Mouse (Mus musculus): ENCODE results near the gene Astn2.

Gene Astn2

GRCm38 (mm10) chr4:66170787-66171186 lies 233.6 kb downstream of the Astn2 start:
- DNase-seq (ENCODE audit: low read depth, low spot score): no peak

DNA sequence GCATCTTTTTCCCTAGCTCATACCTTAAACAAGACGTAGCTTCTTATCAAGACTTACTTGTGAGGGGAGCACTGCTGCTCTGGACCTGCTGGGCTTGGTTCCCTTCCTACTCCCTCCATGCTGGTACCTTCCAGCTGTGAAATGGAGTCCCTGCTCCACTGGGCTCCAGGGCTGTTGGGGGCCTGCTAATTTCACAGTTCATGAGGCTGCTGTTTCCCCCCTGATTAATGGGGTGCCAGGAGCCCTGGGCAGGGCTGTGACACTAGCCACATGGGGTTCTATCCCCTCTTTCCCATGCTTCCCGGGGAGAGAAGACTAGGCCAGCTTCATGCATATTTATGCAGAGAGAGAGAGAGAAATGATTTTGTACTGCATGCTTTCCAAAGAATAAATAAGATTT lies 234.9 kb downstream of the Astn2 start:
- no peak for DNase-seq (ENCODE audit: low read depth, low spot score)

DNA sequence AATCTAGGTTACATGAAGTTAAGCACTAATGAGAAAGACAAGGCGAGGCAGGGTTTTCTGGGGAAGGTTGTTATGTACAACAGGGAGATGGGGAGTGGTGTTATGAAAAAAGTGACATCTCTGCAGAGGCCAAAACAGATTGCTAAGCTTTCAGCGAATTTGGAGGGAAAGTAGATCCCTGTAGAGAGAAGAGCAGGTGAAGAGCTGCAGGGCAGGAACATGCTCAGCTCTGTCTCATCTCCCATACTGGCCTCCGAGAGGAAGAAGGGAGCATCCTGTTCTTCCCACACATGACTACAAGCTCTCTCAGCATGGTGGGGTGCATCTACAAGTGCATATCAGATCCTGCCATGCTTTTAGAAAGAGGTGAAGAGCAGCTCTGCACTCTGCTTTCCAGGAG lies 245.7 kb downstream of the Astn2 start:
- no peak for DNase-seq (ENCODE audit: low read depth, low spot score)

DNA sequence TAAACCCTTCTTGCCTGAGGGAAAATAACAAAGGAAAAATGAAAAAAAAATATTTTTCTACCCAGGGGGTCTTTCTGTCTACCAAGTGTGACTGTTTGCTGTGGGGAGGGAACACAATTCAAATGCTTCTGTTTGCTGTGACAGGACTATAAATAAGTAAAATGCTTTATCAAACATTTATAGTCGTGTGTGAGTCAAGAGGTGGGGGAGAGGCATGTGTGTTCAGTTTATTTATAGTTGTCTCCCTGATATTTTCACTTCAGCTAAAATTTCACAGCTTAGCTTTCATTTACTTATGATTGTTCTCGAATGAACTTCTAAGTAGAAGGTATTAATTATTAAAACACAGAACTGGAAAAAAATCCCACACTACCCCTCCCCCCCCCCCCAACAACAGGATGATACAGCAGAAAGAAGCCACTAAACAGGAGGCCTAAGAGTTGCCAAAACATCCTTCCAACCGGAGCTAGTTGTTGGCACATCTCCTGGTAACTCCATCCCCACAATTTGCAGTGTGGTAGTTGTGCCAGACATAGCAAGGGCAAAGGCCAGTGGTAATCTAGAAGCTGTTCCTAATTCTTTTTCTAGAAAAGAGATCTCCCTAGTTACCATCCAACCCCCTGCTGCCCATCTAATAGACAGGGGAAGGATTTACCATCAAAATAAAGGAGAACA lies 246.8 kb downstream of the Astn2 start:
- DNase-seq (ENCODE audit: low read depth, low spot score): no peak

DNA sequence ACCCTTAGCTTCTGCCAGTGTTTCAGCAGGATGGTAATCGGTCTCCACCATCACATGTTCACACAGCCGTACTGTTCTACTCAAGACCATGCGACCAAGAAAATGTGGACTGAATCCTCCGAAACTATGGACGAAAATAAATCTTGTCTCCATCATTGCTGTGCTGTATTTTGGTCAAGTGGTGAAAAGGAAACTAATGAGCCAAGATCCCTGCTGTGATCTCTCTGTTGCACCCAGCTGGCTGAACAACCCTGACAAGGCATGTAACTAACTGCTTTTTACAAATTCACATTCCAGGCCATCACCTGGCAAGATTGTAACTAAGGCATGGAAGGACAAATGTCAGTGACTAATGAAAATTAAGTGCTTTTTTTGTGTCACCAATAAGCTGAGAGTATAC lies 257.9 kb downstream of the Astn2 start:
- DNase-seq (ENCODE audit: low read depth, low spot score): no peak

DNA sequence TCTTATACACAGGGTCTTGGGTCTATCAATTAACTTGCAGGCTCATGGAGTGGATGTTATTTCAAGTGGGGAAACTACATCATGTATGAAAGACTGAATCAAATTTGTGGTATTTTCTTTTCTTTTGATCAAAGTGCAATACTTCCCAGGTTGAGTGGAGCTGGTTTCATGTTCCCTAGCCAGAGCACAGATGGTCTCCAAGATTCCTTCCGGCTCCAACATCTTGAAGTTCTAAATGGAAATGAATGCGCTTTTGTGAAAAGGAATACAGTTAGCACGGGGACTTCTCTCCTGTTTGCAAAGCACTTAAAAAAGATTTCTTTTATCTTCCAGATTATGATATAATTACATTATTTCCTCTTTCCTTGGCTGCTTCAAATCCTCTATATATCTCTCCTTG lies 278.2 kb downstream of the Astn2 start:
- no peak for DNase-seq (ENCODE audit: low read depth, low spot score)

DNA sequence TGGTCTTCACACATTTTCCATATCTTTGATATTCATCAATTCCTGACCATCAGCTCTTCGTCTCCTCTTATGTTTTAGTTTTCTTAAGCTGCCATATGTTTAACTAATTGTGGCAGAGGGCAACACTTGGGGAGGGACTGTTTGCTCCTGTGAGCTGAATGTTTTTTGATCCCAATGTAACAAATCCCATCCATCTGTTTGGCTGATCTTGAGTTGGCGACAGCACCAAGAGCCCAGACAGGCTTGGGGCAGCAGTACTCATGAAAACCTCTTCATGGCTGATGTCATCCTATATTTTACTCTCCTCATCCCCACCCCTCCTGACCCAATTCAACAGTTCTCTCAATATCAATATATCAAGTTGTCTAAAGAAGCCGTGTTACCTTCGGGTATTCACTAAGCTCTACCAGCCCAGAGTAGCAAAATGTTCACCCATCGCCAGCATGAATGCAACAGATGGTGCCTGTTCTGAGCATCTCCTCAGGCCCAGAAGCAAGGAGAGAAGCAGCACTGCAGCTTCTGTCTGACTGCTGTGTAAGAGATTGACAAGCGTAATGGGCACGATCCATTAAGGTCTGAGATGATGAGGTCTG lies 281.5 kb downstream of the Astn2 start:
- no peak for DNase-seq (ENCODE audit: low read depth, low spot score)

DNA sequence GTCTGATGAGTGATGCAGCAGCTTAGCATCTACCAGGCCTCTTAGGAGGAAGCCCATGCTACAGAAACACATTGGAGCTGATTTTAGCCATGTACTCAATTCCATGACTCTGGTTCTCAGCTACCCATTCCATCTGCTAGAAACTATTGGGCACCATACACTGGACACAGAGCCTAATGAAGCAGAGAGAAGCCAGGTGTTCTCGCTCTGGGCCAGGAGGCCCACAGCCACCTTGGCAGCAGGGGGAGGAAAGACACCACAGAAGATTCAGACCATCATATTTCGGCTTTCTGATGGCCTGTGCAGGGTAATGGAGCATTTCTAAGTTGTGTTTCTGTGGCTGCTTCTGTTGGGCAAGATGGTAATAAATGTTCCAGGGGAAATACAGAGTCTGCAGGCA lies 290.2 kb downstream of the Astn2 start:
- DNase-seq (ENCODE audit: low read depth, low spot score): no peak

DNA sequence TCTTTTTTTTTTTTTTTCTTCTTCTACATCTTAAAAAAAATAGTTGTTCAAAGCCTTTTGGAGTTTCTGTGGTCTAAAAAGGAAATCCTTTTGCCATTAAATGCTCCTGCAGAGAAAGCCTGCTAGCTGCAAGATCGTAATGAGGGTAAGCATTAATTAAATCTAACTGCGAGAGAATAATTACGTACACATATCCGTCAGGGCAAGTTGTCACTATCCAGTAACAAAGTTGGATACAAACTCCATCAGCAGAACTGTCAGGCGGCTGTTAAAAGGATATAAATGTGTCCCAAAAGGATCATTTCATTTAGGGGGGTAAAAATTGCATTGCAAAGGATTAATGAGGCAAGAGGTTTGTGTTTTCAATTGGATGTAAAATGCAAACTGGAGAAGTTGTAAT lies 302.4 kb downstream of the Astn2 start:
- no peak for DNase-seq (ENCODE audit: low read depth, low spot score)

DNA sequence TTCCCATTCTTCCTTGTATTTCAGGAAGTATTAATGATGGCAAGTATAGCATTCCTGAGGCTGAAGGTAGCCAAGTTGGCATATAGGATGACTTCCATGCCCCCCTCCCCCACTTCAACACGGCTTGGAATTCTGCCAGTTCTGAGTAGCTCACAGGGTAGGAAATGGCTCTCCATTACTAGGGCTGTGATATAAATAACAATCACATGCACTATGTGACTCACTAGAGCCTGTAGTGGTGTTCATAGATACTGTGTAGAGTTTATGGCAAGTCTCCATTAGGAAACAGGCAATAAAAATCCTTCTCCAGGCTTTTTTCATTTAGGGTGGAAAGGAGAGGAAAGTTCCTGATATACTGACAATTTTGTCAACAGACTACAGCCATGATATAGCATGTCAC lies 306.8 kb downstream of the Astn2 start:
- no peak for DNase-seq (ENCODE audit: low read depth, low spot score)

DNA sequence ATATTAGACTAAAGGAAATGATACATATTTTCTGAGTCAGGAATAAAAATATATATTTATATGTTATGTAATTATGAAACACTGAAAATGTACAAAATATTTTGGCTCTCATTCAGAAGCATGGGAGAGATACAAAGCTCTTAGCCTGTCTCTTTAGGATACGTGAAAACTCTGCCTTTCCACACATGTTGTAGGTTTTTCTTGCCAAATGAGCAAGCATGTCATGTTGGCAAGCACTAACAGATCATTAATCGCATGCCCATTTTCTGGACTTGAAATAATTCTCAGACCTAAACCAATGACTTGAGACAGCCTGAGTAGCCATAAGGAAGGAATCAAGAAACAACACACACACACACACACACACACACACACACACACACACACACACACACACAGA lies 308.3 kb downstream of the Astn2 start:
- no peak for DNase-seq (ENCODE audit: low read depth, low spot score)

GRCm38 (mm10) chr4:66057161-66057560 lies 347.2 kb downstream of the Astn2 start:
- no peak for DNase-seq (ENCODE audit: low read depth, low spot score)

- DNase-seq (ENCODE audit: low read depth, low spot score): no peak
Measured at GRCm38 (mm10) chr4:66055690-66056089, 348.7 kb downstream of the Astn2 start.

DNA sequence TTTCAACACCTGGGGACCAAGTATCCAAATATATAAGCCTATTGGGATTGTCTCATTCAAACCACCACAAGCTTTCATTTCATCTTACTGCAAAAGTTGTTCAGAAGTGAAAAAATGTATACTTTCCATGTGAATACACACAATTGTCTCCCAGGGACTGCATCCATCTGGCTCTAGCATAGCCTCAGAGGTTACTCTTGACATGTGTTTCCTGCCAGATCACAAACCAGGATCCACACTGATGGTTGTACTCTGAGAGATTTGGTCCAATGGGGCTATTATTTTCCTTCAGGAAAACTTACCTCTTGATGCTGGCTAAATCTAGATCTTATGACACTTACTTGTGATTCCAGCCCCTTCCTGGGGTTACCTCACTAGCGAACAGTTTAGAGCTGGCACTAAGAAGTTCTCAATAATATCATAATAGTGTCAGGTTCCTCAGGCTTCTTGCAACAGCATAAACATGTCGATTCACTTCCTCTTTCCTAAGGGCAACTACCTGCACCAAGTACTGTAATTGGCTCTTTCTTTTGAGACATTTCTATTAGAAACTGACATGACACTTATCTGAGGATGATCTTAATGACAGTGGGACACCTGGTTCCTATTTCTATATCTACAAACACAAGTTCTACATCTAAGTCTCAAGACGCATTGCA lies 361.3 kb downstream of the Astn2 start:
- no peak for DNase-seq (ENCODE audit: low read depth, low spot score)

DNA sequence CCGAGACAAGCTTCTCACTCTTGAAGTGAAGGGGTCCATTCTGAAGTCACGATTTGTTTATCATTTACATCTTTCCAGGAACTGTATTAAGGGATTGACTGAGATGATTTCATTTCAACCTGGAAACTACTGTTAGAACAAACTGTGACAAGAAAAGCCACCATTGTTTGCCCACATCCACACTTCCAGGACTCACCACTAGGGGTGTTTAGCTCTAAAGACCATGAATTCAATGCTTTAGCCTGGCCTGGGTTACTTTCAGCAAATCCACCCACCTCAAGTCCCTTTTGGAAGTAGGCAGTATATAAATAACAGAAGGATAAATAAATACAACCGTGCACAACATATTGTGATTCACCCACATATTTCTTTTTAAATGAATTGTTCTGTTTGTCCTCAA lies 370.6 kb downstream of the Astn2 start:
- peak; percentile 9 for DNase-seq (ENCODE audit: low read depth, low spot score)

DNA sequence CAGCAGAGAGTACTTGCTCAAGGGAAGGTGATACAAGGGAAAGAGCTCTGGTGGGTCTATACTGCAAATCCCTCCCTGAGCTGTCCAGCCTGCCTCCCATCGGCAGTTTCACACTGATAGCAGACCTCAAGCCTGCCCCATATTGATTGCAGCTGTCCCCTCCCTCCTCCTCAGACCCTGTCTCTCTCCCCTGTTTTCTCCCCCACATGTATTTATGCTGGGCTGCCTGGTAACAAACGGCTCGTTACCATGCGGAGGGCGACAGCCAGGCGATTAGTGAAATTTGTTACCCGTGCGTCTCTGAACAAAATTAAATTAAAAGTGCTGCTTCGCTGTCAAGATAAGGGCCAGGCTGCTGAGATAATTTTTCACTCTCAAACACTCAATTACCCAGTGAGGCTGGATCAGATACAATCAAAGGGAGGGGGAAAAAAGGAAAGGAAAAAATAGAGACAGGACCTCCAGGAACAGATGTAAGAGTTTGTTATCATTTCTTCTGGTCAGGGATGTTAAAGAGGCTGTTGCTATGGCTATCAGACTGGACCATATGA lies 373.0 kb downstream of the Astn2 start:
- no peak for DNase-seq (ENCODE audit: low read depth, low spot score)

GRCm38 (mm10) chr4:66029901-66030300 lies 374.5 kb downstream of the Astn2 start:
- DNase-seq (ENCODE audit: low read depth, low spot score): no peak

DNA sequence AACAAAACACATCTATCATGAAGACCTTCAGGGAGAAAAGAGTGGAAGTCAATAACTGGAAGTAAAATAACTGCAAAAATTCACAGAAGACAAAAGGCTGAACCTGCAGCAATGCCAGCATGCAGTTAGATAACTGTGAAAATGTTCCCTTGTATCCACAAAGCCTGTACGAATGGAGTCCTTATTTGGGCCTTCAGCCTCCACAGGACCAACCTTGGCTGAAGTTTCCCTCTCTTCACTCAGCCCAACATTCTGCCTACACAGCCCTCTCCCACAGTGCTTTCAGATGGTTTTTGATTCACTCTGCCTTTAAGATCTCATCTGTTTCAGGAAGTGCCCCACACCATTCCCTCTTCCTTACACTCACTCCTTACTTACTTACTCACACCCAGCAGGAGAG lies 376.5 kb downstream of the Astn2 start:
- DNase-seq (ENCODE audit: low read depth, low spot score): no peak

GRCm38 (mm10) chr4:66025393-66026062 lies 378.9 kb downstream of the Astn2 start:
- peak; percentile 1 for DNase-seq (ENCODE audit: low read depth, low spot score)

GRCm38 (mm10) chr4:66002936-66003335 lies 401.5 kb downstream of the Astn2 start:
- no peak for DNase-seq (ENCODE audit: low read depth, low spot score)

GRCm38 (mm10) chr4:65983643-65984042 lies 420.8 kb downstream of the Astn2 start:
- DNase-seq (ENCODE audit: low read depth, low spot score): no peak

DNA sequence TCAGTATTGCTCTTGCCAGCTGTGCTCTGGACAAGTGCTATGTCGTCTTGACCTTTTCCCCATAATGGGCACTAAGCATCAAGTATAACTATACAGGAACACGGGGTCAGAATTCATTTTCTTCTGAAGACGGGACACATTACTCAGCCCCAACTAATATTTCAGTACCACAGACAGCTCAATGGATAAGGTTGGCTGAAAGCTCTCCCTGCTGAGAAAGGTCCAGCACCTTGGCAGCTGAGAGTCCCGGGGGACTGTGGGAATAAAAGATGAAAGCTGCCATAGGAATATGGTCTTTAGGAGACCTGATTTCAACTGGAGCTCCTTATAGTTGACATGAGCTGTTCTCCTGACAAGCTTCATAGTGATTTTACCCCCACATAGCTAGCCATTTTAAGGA lies 421.5 kb downstream of the Astn2 start:
- peak; percentile 2 for DNase-seq (ENCODE audit: low read depth, low spot score)

Data from 3T3-L1 (cell line).